Mouse (Mus musculus) lung, postnatal 0 days (tissue): Measurements from ENCODE around the gene Kdm1b.

Source experiments
- CTCF ChIP-seq: IDR thresholded peaks from 2 replicates; pipeline ENCODE4 v1.5.1; 2016; ENCODE audit warnings: antibody characterized with exemption, mild to moderate bottlenecking
- EP300 ChIP-seq: IDR thresholded peaks from 2 replicates; pipeline ENCODE4 v1.6.1; 2016; ENCODE audit warnings: antibody characterized with exemption, mild to moderate bottlenecking, control low read depth

GRCm38 (mm10) chr13:47017259-47017658 is 26.0 kb upstream of the Kdm1b start:
- TF ChIP-seq CTCF (peak; percentile 96), EP300 (no peak)
